Mouse (Mus musculus) hindbrain, embryonic 11.5 days (tissue): ENCODE measurements around the gene Vps16. TPM values are rescaled to one million over a fixed set of nuclear protein-coding genes. Genes with fewer than 3 reads are reported as not detected.
A peak's percentile ranks its signal among the peaks of the same experiment; 100 is the strongest.

ENCODE experiments used
- ATAC-seq: fragments of 200-750 bp; cut with Nextera tagmentation; 2 replicates; pipeline ENCODE4 v1.8.0; 2017; ENCODE audit warnings: mild to moderate bottlenecking, moderate TSS enrichment, moderate library complexity; ENCODE audit not compliant: low FRiP score
- DNase-seq: peaks from one replicate; pipeline ENCODE4 v3.0.0-alpha.2; 2015; ENCODE audit warnings: low spot score
- H3K27ac ChIP-seq: fragments of 300-500 bp; sonication (generic); 2 replicates; pipeline ENCODE4 v1.5.1; 2014; ENCODE audit warnings: mild to moderate bottlenecking, low read depth, low read length
- H3K27me3 ChIP-seq: fragments of 300-500 bp; sonication (generic); 2 replicates; pipeline ENCODE4 v1.6.1; 2014; ENCODE audit warnings: mild to moderate bottlenecking, low read length, moderate library complexity, mixed read lengths; ENCODE audit not compliant: control insufficient read depth, insufficient read depth
- H3K36me3 ChIP-seq: fragments of 300-500 bp; sonication (generic); 2 replicates; pipeline ENCODE4 v1.6.1; 2014; ENCODE audit warnings: mild to moderate bottlenecking, low read length, moderate library complexity, mixed read lengths; ENCODE audit not compliant: control insufficient read depth, insufficient read depth
- H3K4me1 ChIP-seq: fragments of 300-500 bp; sonication (generic); replicated peaks from 2 replicates; pipeline ENCODE4 v1.6.1; 2014; ENCODE audit warnings: low read length, mixed read lengths; ENCODE audit not compliant: control insufficient read depth, insufficient read depth
- H3K4me2 ChIP-seq: fragments of 300-500 bp; sonication (generic); replicated peaks from 2 replicates; pipeline ENCODE4 v1.6.1; 2014; ENCODE audit warnings: mild to moderate bottlenecking, low read depth, low read length
- H3K4me3 ChIP-seq: fragments of 300-500 bp; sonication (generic); 2 replicates; pipeline ENCODE4 v1.5.1; 2014; ENCODE audit warnings: low read depth, low read length
- H3K9ac ChIP-seq: fragments of 300-500 bp; sonication (generic); 2 replicates; pipeline ENCODE4 v1.6.1; 2014; ENCODE audit warnings: low read depth, low read length
- H3K9me3 ChIP-seq: fragments of 300-500 bp; sonication (generic); 2 replicates; pipeline ENCODE4 v1.6.1; 2016; ENCODE audit warnings: low read length; ENCODE audit not compliant: control insufficient read depth
- WGBS: fragments of 180-500 bp; shearing (Covaris S2); extraction: QIAGEN DNeasy Blood & Tissue Kit; methylation state at CpG from one replicate; pipeline ENCODE4 v1.1.7; 2014; 5-methylcytosine and 5-hydroxymethylcytosine counted together
- polyA plus RNA-seq: library from polyadenylated mRNA; unstranded; fragments of >200 nt; fragmentation: Nextera tagmentation; extraction: Ambion mirVana; gene quantifications from 2 replicates; pipeline ENCODE4 v1.2.1, GENCODE M21; 2014

Gene Vps16
- 70.2 and 78.5 TPM in 2 replicates for polyA plus RNA-seq

DNA sequence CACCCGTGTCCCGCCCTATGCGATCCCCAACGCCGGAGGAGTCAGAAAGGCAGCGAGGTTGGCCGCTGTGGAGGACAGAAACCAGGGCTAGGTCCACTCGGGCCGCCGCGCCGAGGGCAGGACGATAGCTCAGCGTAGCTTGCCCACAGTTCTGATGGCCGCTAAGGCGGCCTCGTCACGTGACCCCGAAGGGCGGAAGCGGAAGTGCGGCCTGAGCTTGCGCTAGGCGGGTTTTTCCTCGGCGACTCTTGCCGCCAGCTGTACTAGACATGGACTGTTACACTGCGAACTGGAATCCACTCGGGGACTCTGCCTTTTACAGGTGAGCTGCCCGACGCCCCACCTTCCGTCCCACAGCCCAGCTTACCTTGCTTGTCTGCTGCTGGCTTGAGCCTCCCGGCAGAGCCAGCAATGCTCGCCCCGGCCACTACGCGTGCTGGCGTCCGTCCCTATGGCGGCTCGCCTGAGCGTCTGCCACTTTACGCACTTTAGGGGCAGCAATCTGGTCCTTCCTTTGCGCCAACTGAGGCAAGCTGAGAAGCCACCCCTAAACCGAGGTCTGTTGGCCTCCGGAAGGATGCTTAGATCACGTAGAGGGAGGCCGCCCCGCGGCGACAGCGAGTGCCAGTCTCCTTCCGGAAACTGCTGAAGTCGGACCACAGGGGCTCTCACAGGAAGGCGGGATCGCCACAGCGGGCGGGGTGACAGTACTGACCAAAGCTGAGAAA is at the start of gene Vps16, which contains the start of gene Pced1a:
Vps16 (plus strand) TSS at position 214 of the 728 bp plus-strand sequence.
Pced1a (minus strand) TSS at position 576 of the 728 bp plus-strand sequence.
- Histone ChIP-seq H3K4me3 (peak within 1 kb of the TSS; percentile 79), H3K9me3 (no peaks in the 10 kb centered on the region), H3K4me2 (peak within 1 kb of the TSS; percentile 83), H3K27me3 (no peaks in the 10 kb centered on the region), H3K36me3 (no peaks in the 10 kb centered on the region), H3K9ac (peak within 1 kb of the TSS; percentile 87), H3K4me1 (0 out of 2 replicates have a peak, but pooled peaks cover 4% of the 10 kb centered on the region), H3K27ac (peak within 1 kb of the TSS; percentile 77)
- DNase-seq (peak; percentile 96), ATAC-seq (peak; percentile 96)
- under 1% methylated on average over 58 of the region's 58 CpGs for WGBS

DNA sequence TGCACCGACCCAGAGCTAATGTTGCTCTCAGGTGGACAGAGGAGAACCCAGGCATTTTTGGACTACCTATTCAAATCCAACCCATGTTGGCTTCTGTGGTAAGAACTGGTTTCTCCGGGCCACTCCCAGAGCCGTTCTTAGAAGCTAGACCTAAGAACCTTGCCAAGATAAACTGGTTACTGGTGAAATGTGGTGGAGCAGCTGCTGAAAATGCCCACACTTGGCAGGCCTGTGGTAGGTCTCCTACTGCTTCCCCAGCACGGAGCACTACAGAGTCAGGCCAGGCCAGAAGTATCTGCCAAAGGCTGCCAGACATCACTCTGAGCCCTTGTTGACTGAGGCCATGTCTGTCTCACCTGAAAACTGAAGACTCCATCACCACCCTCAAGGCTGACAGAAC is 49.2 kb upstream of the Vps16 start:
- Histone ChIP-seq H3K9ac (no peak overlapping the region), H3K36me3 (no peaks in the 10 kb centered on the region), H3K9me3 (no peaks in the 10 kb centered on the region), H3K27ac (no peak overlapping the region), H3K4me2 (no peak overlapping the region), H3K4me3 (no peak overlapping the region), H3K4me1 (no peaks in the 10 kb centered on the region), H3K27me3 (no peaks in the 10 kb centered on the region)
- WGBS, result 78% methylated on average over 4 of the region's 4 CpGs
- no peak for DNase-seq
- no peak for ATAC-seq

DNA sequence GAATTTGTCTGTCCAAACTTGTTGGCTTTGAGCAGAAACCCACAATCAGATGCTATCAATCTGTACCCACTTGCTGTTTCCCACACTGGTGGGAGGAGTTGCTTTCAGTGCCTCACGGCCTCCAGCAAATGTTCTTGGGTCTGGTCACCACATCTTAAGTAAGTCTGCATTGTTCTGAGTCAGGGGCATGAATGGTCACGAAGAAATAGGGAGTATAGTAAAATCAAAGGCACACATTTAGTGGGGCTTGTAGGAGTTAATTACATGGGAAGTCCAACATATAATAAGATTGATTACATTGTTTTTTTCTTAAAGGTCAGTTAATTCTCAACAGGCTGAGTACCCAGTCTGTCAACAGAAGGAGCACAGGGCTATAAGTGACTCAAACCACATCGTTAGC is 40.9 kb upstream of the Vps16 start:
- Histone ChIP-seq H3K27ac (no peak overlapping the region), H3K27me3 (no peaks in the 10 kb centered on the region), H3K4me1 (no peaks in the 10 kb centered on the region), H3K4me2 (no peak overlapping the region), H3K36me3 (no peaks in the 10 kb centered on the region), H3K9me3 (no peaks in the 10 kb centered on the region), H3K9ac (no peak overlapping the region), H3K4me3 (no peak overlapping the region)
- DNase-seq (no peak), ATAC-seq (no peak)
- WGBS, result 48% methylated on average over 3 of the region's 3 CpGs

DNA sequence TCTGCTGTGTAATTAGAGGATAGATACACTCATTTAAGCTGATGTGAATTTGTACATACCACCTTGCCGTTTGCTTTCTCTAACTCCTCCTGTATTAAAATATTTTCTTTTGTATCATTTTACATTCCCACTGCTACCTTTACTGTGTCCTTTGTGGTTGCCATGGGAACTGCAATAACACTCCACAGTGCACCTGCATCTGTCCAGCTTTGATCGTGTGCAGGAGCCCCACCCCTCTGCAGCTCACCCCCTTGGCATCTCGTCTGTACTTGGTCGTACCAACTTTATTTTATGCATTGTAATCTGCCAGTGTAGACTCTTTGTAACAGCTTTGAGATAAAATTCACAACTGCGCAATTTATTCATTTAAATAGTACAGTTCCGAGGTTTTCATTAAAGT is 40.2 kb upstream of the Vps16 start:
- Histone ChIP-seq H3K4me1 (no peaks in the 10 kb centered on the region), H3K36me3 (no peaks in the 10 kb centered on the region), H3K4me3 (no peak overlapping the region), H3K9me3 (no peaks in the 10 kb centered on the region), H3K27ac (no peak overlapping the region), H3K4me2 (no peak overlapping the region), H3K9ac (no peak overlapping the region), H3K27me3 (no peaks in the 10 kb centered on the region)
- ATAC-seq, result no peak
- no peak for DNase-seq
- 80% methylated on average over 6 of the region's 6 CpGs for WGBS

DNA sequence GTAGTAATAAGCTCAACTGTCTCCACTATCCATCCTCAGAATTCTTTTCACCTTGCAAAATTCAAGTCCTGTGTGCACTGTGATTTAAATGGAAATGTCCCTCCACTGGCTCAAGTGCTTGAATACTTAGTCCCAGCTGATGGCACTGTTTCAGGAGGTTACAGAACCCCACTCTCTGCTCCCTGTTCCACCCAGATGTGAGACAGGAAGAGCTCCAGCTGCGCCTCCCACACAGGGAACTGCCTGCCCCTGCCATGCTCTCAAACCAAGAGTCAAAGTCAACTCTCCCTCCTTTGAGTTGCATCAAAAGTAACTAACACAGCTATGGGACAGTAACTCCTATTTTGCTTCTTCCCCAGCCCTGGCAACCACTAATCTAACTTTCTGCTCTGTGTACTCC is 37.9 kb upstream of the Vps16 start:
- H3K4me1 ChIP-seq, result no peaks in the 10 kb centered on the region
- no peak overlapping the region for H3K4me2 ChIP-seq
- H3K36me3 ChIP-seq, result no peaks in the 10 kb centered on the region
- WGBS, result 76% methylated on average over 1 of the region's 1 CpGs
- DNase-seq (no peak), ATAC-seq (no peak)
- no peaks in the 10 kb centered on the region for H3K9me3 ChIP-seq
- H3K27ac ChIP-seq, result no peak overlapping the region
- H3K4me3 ChIP-seq, result no peak overlapping the region
- no peaks in the 10 kb centered on the region for H3K27me3 ChIP-seq
- H3K9ac ChIP-seq, result no peak overlapping the region

DNA sequence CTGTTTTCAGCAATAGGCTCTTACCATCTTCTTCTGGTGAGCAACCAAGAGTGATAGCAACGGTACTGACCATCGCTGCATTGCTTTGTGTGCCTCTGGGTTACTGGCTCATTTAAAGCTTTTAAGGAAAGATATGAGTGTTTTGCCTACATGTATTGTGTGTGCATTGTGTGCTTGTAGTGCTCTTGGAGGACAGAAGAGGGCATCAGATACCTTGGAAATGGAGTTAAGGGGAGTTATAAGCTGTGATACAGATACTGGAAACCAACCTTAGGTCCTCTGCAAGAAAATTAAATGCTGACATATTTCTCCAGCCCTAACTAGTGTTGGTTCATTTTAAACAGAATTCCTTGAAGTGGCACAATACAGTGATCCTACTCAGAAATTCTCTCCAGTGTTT is 35.3 kb upstream of the Vps16 start:
- DNase-seq, result peak; percentile 13
- 74% methylated on average over 2 of the region's 2 CpGs for WGBS
- H3K9me3 ChIP-seq, result no peaks in the 10 kb centered on the region
- H3K36me3 ChIP-seq, result no peaks in the 10 kb centered on the region
- no peaks in the 10 kb centered on the region for H3K4me1 ChIP-seq
- no peak overlapping the region for H3K9ac ChIP-seq
- H3K4me3 ChIP-seq, result no peak overlapping the region
- H3K27me3 ChIP-seq, result no peaks in the 10 kb centered on the region
- no peak overlapping the region for H3K4me2 ChIP-seq
- ATAC-seq, result no peak
- no peak overlapping the region for H3K27ac ChIP-seq

DNA sequence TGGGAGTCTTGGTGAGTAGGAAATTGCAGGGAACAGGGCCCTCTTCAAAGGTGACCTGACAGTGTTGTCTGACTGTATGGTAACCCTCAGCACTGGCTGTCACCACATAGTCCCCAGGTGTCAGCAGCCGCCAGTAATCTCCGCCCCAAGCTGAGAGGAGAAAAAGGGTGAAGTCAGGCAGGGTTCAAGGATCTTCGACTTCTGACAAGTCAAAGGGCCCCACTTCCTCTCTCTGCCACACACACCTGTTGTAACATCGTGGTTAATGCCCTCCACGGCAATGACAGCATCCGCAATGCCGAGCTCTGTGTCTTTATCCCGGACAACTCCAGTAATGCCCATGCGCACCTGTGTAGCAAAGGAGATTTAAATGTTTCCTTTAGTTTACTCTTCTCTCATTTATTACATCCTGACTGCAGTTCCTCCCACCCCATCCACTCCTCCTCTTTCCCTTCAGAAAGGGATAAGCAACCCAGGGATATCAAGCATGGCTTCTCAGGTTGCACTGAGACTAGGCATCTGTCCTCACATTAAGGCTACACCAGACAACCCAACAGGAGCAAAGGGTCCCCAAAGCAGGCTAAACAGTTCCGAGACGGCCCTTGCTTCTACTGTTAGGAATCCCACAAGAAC is 33.0 kb upstream of the Vps16 start:
- WGBS, result 81% methylated on average over 11 of the region's 11 CpGs
- Histone ChIP-seq H3K4me3 (no peak overlapping the region), H3K4me1 (no peaks in the 10 kb centered on the region), H3K36me3 (no peaks in the 10 kb centered on the region), H3K4me2 (no peak overlapping the region), H3K27me3 (no peaks in the 10 kb centered on the region), H3K27ac (no peak overlapping the region), H3K9me3 (no peaks in the 10 kb centered on the region), H3K9ac (no peak overlapping the region)
- DNase-seq (no peak), ATAC-seq (no peak)

DNA sequence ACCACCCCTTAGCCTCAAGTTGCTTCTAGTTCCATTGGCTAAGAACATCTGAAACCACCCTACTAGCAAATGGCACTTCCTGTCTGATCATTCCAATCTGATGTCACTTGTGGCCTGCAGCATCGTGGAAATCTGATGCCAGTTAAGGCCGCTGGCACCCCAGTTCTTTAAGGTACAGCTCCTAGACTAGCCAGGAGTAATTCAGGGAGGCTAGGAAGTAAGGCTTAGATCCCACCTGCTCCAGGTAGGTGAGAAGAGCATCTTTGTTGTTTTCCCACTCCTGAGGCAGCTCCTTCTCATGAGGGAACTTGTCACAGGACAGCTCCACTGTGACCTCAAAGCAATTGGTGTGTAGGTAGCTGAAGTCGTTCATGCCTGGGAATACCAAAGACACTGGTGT is 31.3 kb upstream of the Vps16 start:
- no peak overlapping the region for H3K9ac ChIP-seq
- H3K27ac ChIP-seq, result no peak overlapping the region
- no peaks in the 10 kb centered on the region for H3K27me3 ChIP-seq
- WGBS, result 89% methylated on average over 3 of the region's 3 CpGs
- no peak overlapping the region for H3K4me3 ChIP-seq
- no peak for DNase-seq
- no peak for ATAC-seq
- H3K4me1 ChIP-seq, result peaks cover 4% of the 10 kb centered on the region; the same call in 1 of the 2 replicates
- H3K36me3 ChIP-seq, result no peaks in the 10 kb centered on the region
- no peak overlapping the region for H3K4me2 ChIP-seq
- no peaks in the 10 kb centered on the region for H3K9me3 ChIP-seq

DNA sequence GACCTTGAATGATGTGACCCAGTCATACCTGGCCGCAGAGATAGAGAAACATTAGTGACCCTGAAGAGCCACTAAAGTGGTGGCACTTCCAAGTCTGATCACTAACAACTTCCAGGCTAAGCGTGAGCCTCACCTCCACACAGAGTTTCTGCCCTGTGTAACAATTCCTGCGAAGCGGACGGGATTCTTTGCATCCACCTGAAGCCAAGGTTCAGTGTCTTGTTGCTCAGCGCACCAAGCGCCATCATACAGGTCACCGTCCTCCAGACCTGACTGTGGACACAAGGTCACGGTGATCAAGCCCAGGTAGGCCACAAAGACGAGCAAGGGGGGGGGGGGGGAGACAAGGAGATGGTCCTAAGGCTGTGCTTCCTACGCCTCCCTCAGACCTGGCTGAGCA is 28.4 kb upstream of the Vps16 start:
- no peak for DNase-seq
- H3K4me2 ChIP-seq, result no peak overlapping the region
- WGBS, result 94% methylated on average over 11 of the region's 11 CpGs

More for the DNA sequence above, 28.4 kb upstream of the Vps16 start:
- Histone ChIP-seq H3K9ac (no peak overlapping the region), H3K4me3 (no peak overlapping the region), H3K27me3 (no peaks in the 10 kb centered on the region; the same call in none of the 2 replicates), H3K9me3 (no peaks in the 10 kb centered on the region), H3K36me3 (no peaks in the 10 kb centered on the region), H3K27ac (no peak overlapping the region), H3K4me1 (peaks cover 6% of the 10 kb centered on the region; the same call in 1 of the 2 replicates)
- no peak for ATAC-seq
